Mouse (Mus musculus) megakaryocyte progenitor cell, adult 5-6 weeks (primary cell): Measurements from ENCODE around the gene Cdc14b. TPM values are rescaled to one million over a fixed set of nuclear protein-coding genes. Genes with fewer than 3 reads are reported as not detected.
A peak's percentile ranks its signal among the peaks of the same experiment; 100 is the strongest.

ENCODE experiments used
- ATAC-seq: replicated peaks from 2 replicates; pipeline ENCODE4 v1.8.0; 2016; ENCODE audit warnings: mild to moderate bottlenecking, moderate TSS enrichment, inconsistent platforms; ENCODE audit not compliant: poor library complexity
- total RNA-seq, 2 experiments: library from RNA; stranded (forward) in 1 of 2; stranded (reverse) in 1 of 2; fragments of 157-497, 149-512 nt in 1 of 2; fragments of 200-1000 nt in 1 of 2; gene quantifications; 2 replicates each; pipeline versions ENCODE4 v1.2.3 to v1.2.4; 2015 to 2017

Cdc14b gene
- total RNA-seq, 2 experiments from 2014 or later: 1.6 to 2.4 TPM

- peak; percentile 56; the same call in 1 of the 2 replicates for ATAC-seq
These were observed 94.8 kb downstream of the Cdc14b start for GRCm38 (mm10) chr13:64180300-64180699.

GRCm38 (mm10) chr13:64178746-64179652 lies 96.1 kb downstream of the Cdc14b start:
- no peak for ATAC-seq

- ATAC-seq: no peak
These were observed 97.1 kb downstream of the Cdc14b start for GRCm38 (mm10) chr13:64178000-64178399.

GRCm38 (mm10) chr13:64169746-64170145 lies 105.3 kb downstream of the Cdc14b start:
- no peak for ATAC-seq

- no peak for ATAC-seq
These were observed 111.9 kb downstream of the Cdc14b start for GRCm38 (mm10) chr13:64163147-64163715.

GRCm38 (mm10) chr13:64162626-64163025 lies 112.5 kb downstream of the Cdc14b start:
- no peak for ATAC-seq

- ATAC-seq: peak; percentile 17
These were observed 113.0 kb downstream of the Cdc14b start for GRCm38 (mm10) chr13:64161916-64162611.

- ATAC-seq: peak; percentile 99
These were observed 113.6 kb downstream of the Cdc14b start, which contains the start of gene Habp4 for GRCm38 (mm10) chr13:64161548-64161915. Habp4 (plus strand) TSS chr13:64161824.

- no peak for ATAC-seq
These were observed 118.1 kb downstream of the Cdc14b start for GRCm38 (mm10) chr13:64156966-64157365.

- no peak for ATAC-seq
These were observed 119.9 kb downstream of the Cdc14b start for GRCm38 (mm10) chr13:64155171-64155571.

GRCm38 (mm10) chr13:64154651-64155050 lies 120.4 kb downstream of the Cdc14b start:
- no peak for ATAC-seq

- ATAC-seq: peak; percentile 6; the same call in 1 of the 2 replicates
These were observed 121.3 kb downstream of the Cdc14b start for GRCm38 (mm10) chr13:64153751-64154267.

- ATAC-seq: peak; percentile 85
These were observed 121.9 kb downstream of the Cdc14b start, which contains the start of gene Zfp367 for GRCm38 (mm10) chr13:64153083-64153682. Zfp367 (minus strand) TSS chr13:64153202.

- no peak for ATAC-seq
These were observed 122.4 kb downstream of the Cdc14b start for GRCm38 (mm10) chr13:64152671-64153082.

- ATAC-seq: peak; percentile 53
These were observed 122.8 kb downstream of the Cdc14b start for GRCm38 (mm10) chr13:64152241-64152669.

- ATAC-seq: no peak
These were observed 125.0 kb downstream of the Cdc14b start for GRCm38 (mm10) chr13:64150121-64150520.

Other genes with a start within 250 kb of the Cdc14b start
- not detected in 2 replicates for gene Hsd17b3, start 186.1 kb downstream of the Cdc14b start, total RNA-seq (2015)
- not detected in 2 replicates for gene Hsd17b3, start 186.1 kb downstream of the Cdc14b start, total RNA-seq (2017)
- gene Slc35d2, start 145.9 kb downstream of the Cdc14b start, total RNA-seq (2015): 3.5 and 5.4 TPM in 2 replicates
- gene Slc35d2, start 145.9 kb downstream of the Cdc14b start, total RNA-seq (2017): 4.3 and 5.4 TPM in 2 replicates
- 42.8 and 49.3 TPM in 2 replicates for gene Zfp367, start 122.1 kb downstream of the Cdc14b start, total RNA-seq (2015)
- 41.9 and 52.3 TPM in 2 replicates for gene Zfp367, start 122.1 kb downstream of the Cdc14b start, total RNA-seq (2017)
- 3.4 and 3.9 TPM in 2 replicates for gene Habp4, start 113.5 kb downstream of the Cdc14b start, total RNA-seq (2015)
- gene Habp4, start 113.5 kb downstream of the Cdc14b start, total RNA-seq (2017): 2.4 TPM in 2 replicates
- 19.6 and 20.3 TPM in 2 replicates for gene Aaed1, start 37.4 kb upstream of the Cdc14b start, total RNA-seq (2015)
- gene Aaed1, start 37.4 kb upstream of the Cdc14b start, total RNA-seq (2017): 33.1 and 42.4 TPM in 2 replicates
- 30.9 and 31.8 TPM in 2 replicates for gene Ctsl, start 95.6 kb upstream of the Cdc14b start, total RNA-seq (2015)
- 35.4 and 40.8 TPM in 2 replicates for gene Ctsl, start 95.6 kb upstream of the Cdc14b start, total RNA-seq (2017)
- gene Cdk20, start 157.0 kb upstream of the Cdc14b start, total RNA-seq (2015): 0.44 and 3.3 TPM in 2 replicates
- gene Cdk20, start 157.0 kb upstream of the Cdc14b start, total RNA-seq (2017): 1.7 and 2.7 TPM in 2 replicates
- not detected in 2 replicates for gene Fam240b, start 222.5 kb upstream of the Cdc14b start, total RNA-seq (2015)
- gene Fam240b, start 222.5 kb upstream of the Cdc14b start, total RNA-seq (2017): not detected in 2 replicates